Mouse (Mus musculus): ENCODE data around the gene Rad23a. TPM values are rescaled to one million over a fixed set of nuclear protein-coding genes. Genes with fewer than 3 reads are reported as not detected.

Rad23a gene
- polyA plus RNA-seq, 1 experiment from 2014 or later: 102 TPM

- 54% methylated on average over 2 of the region's 2 CpGs for WGBS
- peak overlapping the region; percentile 71 for H3K27ac ChIP-seq
- no peaks in the 10 kb centered on the region for H3K9me3 ChIP-seq
- H3K4me2 ChIP-seq: peak overlapping the region; percentile 6; the same call in 1 of the 2 replicates
- peaks cover 99% of the 10 kb centered on the region for H3K4me1 ChIP-seq
- no peak for ATAC-seq (ENCODE audit: insufficient number of reproducible peaks, low FRiP score, low TSS enrichment, low read depth)
- peaks cover 1% of the 10 kb centered on the region; the same call in 1 of the 2 replicates for H3K36me3 ChIP-seq
- H3K4me3 ChIP-seq: no peak overlapping the region
- no peak overlapping the region for H3K9ac ChIP-seq
- no peaks in the 10 kb centered on the region for H3K27me3 ChIP-seq
Observed at GRCm38 (mm10) chr8:84790537-84790936, 49.9 kb downstream of the Rad23a start.

DNA sequence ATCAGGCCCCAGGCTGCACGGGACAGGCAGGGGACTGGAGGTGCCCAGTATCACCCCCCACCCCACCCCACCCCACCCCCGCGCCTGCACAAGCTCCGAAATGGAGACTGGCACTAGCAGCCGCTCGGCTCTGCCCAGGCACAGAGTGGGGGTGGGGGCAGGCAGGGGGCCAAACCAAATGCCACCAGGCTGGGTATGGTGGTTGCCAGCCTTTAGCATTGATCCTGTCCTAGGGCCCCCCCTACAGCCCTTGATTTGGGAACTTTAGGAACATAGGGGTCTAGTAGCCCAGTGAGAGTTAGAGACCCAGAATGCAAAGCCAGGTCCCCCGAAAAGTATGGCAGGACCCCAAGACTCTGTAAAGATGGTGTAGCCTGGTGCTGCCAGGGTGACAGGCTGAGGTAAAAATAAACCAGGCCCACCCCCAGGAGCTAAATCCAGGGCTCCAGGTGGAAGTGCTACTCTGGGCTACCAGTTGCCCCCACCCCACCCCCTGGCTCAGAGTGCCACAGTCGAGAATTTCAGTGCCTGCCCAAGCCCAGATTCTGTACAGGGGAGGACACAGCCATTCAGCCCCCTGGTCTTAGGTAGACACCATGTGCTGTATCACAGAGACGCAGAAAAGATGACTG, 50.5 kb downstream of the Rad23a start:
- Histone ChIP-seq H3K4me2 (peak overlapping the region; percentile 37; the same call in 1 of the 2 replicates), H3K9ac (no peak overlapping the region), H3K9me3 (no peaks in the 10 kb centered on the region), H3K27me3 (0 out of 2 replicates have a peak, but pooled peaks cover under 1% of the 10 kb centered on the region), H3K36me3 (no peaks in the 10 kb centered on the region; the same call in 1 of the 2 replicates), H3K27ac (peak overlapping the region; percentile 71), H3K4me1 (peaks cover 99% of the 10 kb centered on the region), H3K4me3 (no peak overlapping the region)
- WGBS: 59% methylated on average over 9 of the region's 9 CpGs
- ATAC-seq (ENCODE audit: insufficient number of reproducible peaks, low FRiP score, low TSS enrichment, low read depth): no peak

DNA sequence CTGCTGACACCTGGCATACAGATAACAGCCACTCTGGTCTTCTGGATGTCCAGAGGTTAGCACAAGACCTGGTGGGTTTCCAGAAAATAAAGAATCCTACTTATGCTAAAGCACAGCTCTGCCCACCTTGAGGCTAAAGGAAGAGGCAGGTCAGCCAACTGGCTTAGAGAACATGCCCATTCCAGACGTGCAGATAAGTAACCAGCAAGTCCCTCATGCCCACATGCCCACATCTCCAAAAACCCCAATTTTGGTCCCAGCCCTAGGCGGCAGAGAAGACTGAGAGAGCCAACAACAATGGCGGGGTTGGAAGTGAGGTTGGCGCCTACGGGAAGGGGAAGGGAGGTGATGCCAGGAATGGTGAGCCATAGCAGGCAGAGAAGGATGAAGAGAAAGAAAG, 51.1 kb downstream of the Rad23a start:
- Histone ChIP-seq H3K36me3 (no peaks in the 10 kb centered on the region; the same call in 1 of the 2 replicates), H3K9me3 (no peaks in the 10 kb centered on the region), H3K4me1 (peaks cover 99% of the 10 kb centered on the region), H3K27ac (peak overlapping the region; percentile 71), H3K9ac (no peak overlapping the region), H3K4me2 (peak overlapping the region; percentile 37), H3K4me3 (0 out of 2 replicates have a peak overlapping the region, but pooled peaks have one; percentile 7), H3K27me3 (peaks cover 7% of the 10 kb centered on the region; the same call in 1 of the 2 replicates)
- 52% methylated on average over 5 of the region's 5 CpGs for WGBS
- no peak for ATAC-seq (ENCODE audit: insufficient number of reproducible peaks, low FRiP score, low TSS enrichment, low read depth)

DNA sequence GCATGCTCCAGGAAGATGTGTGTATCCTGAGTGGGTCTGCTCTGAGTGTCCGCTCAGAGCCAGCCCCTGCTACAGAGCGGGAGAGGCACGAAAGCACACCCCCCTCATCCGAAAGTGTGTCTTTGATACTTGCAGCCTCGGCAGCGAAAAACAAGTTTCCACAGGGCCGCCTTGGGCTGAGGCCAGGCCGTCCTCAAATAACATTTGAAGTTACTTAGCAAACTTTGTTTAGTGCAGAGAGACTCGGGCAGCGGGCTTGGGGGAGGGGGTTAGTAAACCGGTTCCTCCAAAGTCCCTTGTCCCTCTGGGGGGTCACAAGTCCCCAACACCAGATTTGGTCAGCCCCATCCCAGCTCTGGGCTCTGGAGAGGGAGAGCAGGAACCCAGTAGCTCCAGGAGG, 51.6 kb downstream of the Rad23a start:
- Histone ChIP-seq H3K27ac (peak overlapping the region; percentile 71), H3K4me1 (peaks cover 99% of the 10 kb centered on the region), H3K36me3 (no peaks in the 10 kb centered on the region; the same call in 1 of the 2 replicates), H3K9me3 (no peaks in the 10 kb centered on the region), H3K4me3 (peak overlapping the region; percentile 7), H3K4me2 (peak overlapping the region; percentile 37), H3K27me3 (peaks cover 11% of the 10 kb centered on the region; the same call in 1 of the 2 replicates), H3K9ac (no peak overlapping the region)
- ATAC-seq (ENCODE audit: insufficient number of reproducible peaks, low FRiP score, low TSS enrichment, low read depth): no peak
- WGBS: 8% methylated on average over 11 of the region's 11 CpGs

GRCm38 (mm10) chr8:84787523-84788302, 52.8 kb downstream of the Rad23a start:
- no peak overlapping the region for H3K4me2 ChIP-seq
- peaks cover 99% of the 10 kb centered on the region for H3K4me1 ChIP-seq
- H3K4me3 ChIP-seq: no peak overlapping the region
- no peaks in the 10 kb centered on the region; the same call in 1 of the 2 replicates for H3K36me3 ChIP-seq
- H3K9me3 ChIP-seq: no peaks in the 10 kb centered on the region
- no peak for ATAC-seq (ENCODE audit: insufficient number of reproducible peaks, low FRiP score, low TSS enrichment, low read depth)
- peaks cover 13% of the 10 kb centered on the region; the same call in 1 of the 2 replicates for H3K27me3 ChIP-seq
- H3K27ac ChIP-seq: peak overlapping the region; percentile 76; the same call in 1 of the 2 replicates
- 58% methylated on average over 14 of the region's 14 CpGs for WGBS
- no peak overlapping the region for H3K9ac ChIP-seq

DNA sequence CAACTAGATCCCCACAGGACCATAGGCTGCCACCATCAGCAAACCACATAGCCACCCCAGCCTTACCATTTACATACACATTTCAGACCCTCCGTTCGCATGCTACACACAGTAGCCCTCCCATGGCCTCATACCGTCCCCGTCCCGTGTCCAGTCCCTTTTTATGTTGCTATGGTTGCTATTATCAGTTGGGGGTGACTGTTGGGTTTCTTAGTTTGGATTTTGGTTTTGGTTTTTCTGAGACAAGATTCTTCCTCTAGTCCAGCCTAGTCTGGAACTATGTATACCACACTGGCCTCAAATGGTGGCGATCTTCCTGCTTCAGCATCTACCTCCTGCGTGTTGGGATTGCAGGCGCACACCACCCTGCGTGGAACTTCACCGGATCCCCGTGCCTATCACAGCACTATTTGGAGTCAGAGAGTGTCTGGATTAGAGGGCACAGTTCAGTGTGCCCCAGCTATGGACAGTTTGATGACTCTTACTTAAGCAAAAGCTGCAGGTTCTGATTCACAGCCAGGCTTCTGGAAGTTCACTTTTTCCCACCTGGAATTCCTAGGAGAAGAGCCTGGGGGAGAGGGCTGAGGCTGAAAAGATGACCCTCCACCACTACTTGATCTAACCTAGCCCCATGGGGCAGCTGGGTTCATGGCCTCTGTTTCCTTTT, 53.5 kb downstream of the Rad23a start:
- peaks cover 13% of the 10 kb centered on the region; the same call in 1 of the 2 replicates for H3K27me3 ChIP-seq
- H3K4me2 ChIP-seq: peak overlapping the region; percentile 50
- H3K27ac ChIP-seq: peak overlapping the region; percentile 76
- WGBS: 34% methylated on average over 11 of the region's 11 CpGs
- H3K4me3 ChIP-seq: peak overlapping the region; percentile 21
- peaks cover 99% of the 10 kb centered on the region for H3K4me1 ChIP-seq
- H3K9me3 ChIP-seq: no peaks in the 10 kb centered on the region
- H3K9ac ChIP-seq: no peak overlapping the region
- H3K36me3 ChIP-seq: no peaks in the 10 kb centered on the region; the same call in 1 of the 2 replicates
- no peak for ATAC-seq (ENCODE audit: insufficient number of reproducible peaks, low FRiP score, low TSS enrichment, low read depth)

DNA sequence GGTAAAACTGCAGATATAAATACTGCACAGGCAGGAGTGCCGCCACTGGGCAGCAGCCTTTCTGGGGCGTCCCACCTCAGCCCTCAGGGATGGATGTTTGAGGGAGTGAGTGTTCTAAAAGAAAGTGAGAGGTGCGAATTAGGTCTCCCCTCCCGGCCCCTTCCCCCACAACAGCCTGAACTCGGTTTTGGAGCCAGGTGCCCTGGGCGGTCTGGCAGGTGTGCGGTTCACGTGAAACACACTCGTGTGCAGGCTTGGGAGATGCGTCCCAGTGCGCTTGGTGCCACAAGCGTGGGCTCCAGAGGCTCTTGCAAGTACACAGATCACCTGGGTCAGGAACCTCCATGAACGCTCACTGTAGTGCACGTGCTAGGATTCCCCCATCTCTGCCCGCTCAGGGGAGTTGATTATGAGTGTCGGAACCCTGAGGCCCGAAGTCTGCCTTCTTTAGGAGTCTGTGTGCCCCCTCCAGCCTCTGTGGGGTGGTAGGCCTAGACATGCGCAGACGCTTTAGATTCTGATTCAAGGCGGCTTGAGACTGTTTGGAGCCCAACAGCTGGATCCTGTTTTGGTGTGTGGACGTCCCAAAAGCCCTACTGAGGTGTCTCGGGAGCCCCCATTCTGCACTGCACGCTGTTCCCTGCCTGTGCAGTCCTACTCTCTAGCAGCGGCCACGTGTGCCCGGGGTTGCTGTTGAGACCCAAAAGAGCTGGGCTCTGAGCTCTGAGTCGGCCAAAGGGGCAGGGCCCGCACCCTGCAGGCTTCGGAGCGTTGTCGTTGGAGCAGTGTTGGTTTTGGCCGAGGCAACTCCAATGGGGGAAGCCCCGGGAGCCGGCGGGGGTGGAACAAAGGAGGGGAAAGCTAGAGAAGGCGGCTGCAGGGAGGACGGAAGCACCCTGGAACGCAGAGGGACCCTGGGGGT, 54.4 kb downstream of the Rad23a start:
- no peaks in the 10 kb centered on the region; the same call in 1 of the 2 replicates for H3K36me3 ChIP-seq
- peak overlapping the region; percentile 50 for H3K4me2 ChIP-seq
- 23% methylated on average over 38 of the region's 38 CpGs for WGBS
- no peaks in the 10 kb centered on the region for H3K9me3 ChIP-seq
- H3K4me3 ChIP-seq: peak overlapping the region; percentile 21
- H3K27ac ChIP-seq: peak overlapping the region; percentile 76
- H3K27me3 ChIP-seq: peaks cover 18% of the 10 kb centered on the region; the same call in 1 of the 2 replicates
- H3K9ac ChIP-seq: peak overlapping the region; percentile 20; the same call in 1 of the 2 replicates
- peaks cover 100% of the 10 kb centered on the region for H3K4me1 ChIP-seq
- ATAC-seq (ENCODE audit: insufficient number of reproducible peaks, low FRiP score, low TSS enrichment, low read depth): peak; percentile 20

- peak overlapping the region; percentile 21 for H3K4me3 ChIP-seq
- no peak overlapping the region for H3K27ac ChIP-seq
- peak overlapping the region; percentile 50 for H3K4me2 ChIP-seq
- no peak for ATAC-seq (ENCODE audit: insufficient number of reproducible peaks, low FRiP score, low TSS enrichment, low read depth)
- peaks cover 18% of the 10 kb centered on the region; the same call in 1 of the 2 replicates for H3K27me3 ChIP-seq
- peak overlapping the region; percentile 31; the same call in 1 of the 2 replicates for H3K9ac ChIP-seq
- H3K36me3 ChIP-seq: no peaks in the 10 kb centered on the region; the same call in 1 of the 2 replicates
- no peaks in the 10 kb centered on the region for H3K9me3 ChIP-seq
- WGBS: 38% methylated on average over 11 of the region's 11 CpGs
- peaks cover 99% of the 10 kb centered on the region for H3K4me1 ChIP-seq
Observed at GRCm38 (mm10) chr8:84785506-84785755, 55.0 kb downstream of the Rad23a start.

GRCm38 (mm10) chr8:84784681-84785505, 55.6 kb downstream of the Rad23a start:
- no peaks in the 10 kb centered on the region for H3K9me3 ChIP-seq
- H3K9ac ChIP-seq: peak overlapping the region; percentile 31; the same call in 1 of the 2 replicates
- H3K36me3 ChIP-seq: no peaks in the 10 kb centered on the region; the same call in 1 of the 2 replicates
- H3K4me1 ChIP-seq: peaks cover 99% of the 10 kb centered on the region
- H3K27me3 ChIP-seq: peaks cover 18% of the 10 kb centered on the region; the same call in 1 of the 2 replicates
- no peak overlapping the region for H3K27ac ChIP-seq
- ATAC-seq (ENCODE audit: insufficient number of reproducible peaks, low FRiP score, low TSS enrichment, low read depth): no peak
- peak overlapping the region; percentile 50 for H3K4me2 ChIP-seq
- 14% methylated on average over 48 of the region's 48 CpGs for WGBS
- H3K4me3 ChIP-seq: peak overlapping the region; percentile 21
